Mouse (Mus musculus): Measurements from ENCODE around the gene Riox1.
"Not testable (repeated sequence)": the region's sequence is repeated elsewhere in the genome, so short reads cannot be mapped to it uniquely, and the experiment has no call there.

The Riox1 gene

DNA sequence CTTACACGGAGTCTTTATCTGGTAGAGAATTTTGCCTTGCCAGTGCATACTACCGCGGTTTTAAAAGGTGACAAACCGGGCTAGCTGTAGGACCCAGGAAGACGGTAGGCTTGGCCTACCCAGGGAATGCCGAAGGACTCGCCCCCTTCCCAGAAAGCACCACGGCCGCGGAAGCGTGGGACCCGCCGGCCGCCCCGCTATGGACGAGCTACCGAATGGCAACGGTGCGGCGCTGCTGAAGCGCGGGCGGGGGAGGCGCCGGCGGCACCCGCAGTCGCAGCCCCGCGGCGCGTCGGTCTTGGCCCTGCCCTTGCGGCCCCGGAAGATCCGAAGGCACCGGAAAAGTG lies at the start of gene Riox1:
Gene Riox1 (plus strand): TSS at position 116 of the 347 bp plus-strand sequence.
- peak; percentile 85 to 90 for DNase-seq

DNA sequence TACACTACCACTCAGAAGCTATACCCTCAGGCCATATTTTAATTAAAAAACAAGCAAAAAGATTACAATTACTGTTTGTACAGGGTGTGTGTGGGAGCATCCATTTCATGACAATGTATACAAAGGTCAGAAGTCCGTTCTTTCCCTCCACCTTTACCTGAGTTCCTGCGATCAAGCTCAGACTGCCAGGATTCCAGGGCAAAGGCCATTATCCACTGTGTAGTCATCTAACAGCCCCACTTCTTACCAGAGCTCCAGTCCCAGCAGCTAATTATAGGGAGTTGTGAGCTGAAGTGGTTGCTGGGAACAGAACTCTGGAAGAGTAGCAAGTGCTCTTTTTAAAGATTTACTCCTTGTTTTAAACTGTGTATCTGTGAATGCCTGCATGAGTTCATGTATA lies 40.0 kb upstream of the Riox1 start:
- DNase-seq = no peak

- no peak for DNase-seq
These were observed 36.1 kb upstream of the Riox1 start for GRCm38 (mm10) chr12:83914202-83914740.

DNA sequence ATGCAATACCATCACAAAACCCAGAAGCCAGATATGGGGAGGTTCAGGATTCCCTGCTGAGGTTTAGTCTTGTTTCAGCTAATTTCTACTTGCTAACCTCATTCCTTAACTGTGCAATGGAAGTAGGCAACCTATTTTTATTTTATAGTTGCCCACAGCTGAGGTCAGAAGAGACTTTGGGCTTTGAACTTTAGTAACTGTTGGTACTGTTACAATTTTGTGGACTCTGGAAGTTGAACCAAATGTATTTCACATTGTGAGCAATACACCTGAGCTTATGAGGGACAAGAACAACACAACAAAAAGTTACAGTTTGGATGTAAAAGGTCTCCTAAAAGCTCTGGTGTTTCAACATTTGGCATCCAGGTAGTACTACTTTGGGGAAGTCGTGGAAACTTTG lies 35.6 kb upstream of the Riox1 start:
- no peak for DNase-seq

- peak; percentile 59 to 67 for DNase-seq
These were observed 33.5 kb upstream of the Riox1 start for GRCm38 (mm10) chr12:83916884-83917283.

GRCm38 (mm10) chr12:83920721-83921441 lies 29.5 kb upstream of the Riox1 start:
- no peak for DNase-seq

DNA sequence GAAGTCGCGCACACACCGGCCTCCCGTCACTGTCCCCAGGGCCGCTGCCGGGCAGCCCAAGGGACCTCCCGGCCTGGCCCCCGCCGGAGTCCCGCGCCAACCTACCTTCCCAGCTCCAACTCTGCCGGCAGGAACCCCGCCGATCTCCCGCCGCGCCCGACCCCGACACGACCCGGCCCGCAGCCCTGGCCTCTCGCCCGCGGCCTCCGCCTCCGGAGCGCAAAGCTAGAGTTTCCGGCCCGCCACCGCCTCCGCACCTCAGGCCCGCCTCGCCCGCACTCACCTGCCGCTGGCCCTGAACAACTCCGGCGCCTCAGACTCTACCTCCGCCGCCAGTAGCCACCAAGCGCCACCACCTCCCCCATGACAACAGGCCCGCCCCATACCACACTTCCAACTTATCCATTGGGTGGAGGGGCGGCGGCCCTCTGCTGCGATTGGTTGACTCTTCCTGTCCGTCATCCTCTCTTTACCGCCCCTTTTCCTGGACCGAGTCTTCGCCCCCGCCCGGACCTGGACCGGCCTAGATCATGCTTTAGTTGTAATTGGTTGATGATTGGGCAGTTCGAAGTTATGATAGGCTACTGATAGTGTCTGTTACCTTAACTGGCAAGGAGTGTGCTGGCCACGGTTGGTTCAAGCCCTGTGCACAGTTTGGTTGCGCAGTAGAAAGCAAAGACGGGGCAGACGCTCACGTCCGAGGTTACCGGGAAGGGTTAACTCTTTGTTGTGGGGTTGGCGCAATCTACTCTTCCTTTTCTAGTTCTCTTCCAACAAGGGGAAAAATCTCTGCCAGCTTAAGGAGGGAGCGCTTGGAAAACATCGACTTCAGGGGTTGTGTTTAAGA lies 28.6 kb upstream of the Riox1 start, which contains the start of gene Numb:
Gene Numb (minus strand): TSS at position 400 of the 847 bp plus-strand sequence.
- DNase-seq = peak; percentile 96 to 98

- DNase-seq = no peak
These were observed 27.5 kb upstream of the Riox1 start for GRCm38 (mm10) chr12:83922724-83923485.

DNA sequence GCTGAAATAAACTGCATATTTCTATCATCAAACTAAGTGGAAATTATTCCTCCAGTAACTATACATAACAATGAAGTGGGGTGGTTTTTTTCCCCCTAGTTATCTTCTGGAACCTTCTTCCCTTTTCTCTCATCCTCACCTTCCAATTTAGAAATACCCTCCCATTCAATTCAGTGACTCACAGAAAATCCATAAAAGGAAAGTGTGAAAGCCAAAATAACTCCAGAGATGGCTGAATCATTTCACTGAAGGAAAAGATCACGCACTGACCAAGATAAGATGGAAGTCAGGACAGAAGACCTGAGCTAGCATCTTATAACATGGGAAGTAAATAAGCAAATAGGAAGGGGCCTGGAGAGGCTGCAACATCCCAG lies 26.9 kb upstream of the Riox1 start:
- no peak for DNase-seq

- DNase-seq = peak in 1 of 2 experiments; percentile 28
These were observed 26.1 kb upstream of the Riox1 start for GRCm38 (mm10) chr12:83924332-83924731.

DNA sequence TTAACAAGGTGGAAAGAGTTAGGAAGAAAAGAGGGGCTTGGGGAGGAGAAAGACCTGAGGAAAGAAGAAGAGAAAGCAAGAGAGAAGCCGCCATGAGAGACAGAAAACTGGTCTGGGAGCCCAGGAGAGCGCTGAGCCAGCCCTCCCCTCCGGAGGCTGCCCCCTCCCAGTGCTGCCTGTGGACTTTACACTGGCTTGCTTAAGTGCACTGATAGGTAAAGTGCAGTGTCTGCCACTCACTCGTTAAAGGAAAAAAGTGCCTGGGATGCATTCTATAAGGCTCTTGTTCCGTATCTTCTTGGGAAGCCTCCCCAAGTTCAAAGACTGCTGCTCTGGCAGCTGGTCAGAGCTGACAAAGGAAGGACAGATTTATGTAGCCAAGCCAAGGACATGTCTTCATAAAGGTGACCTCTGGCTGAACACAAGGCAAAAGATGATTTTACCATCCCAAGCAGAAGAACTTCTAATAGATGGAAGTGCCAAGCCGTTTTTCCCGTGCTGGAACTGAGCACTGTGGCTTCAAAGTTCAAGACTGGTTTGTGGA lies 25.2 kb upstream of the Riox1 start:
- peak; percentile 22 to 39 for DNase-seq

GRCm38 (mm10) chr12:83926061-83926460 lies 24.3 kb upstream of the Riox1 start:
- no peak for DNase-seq

DNA sequence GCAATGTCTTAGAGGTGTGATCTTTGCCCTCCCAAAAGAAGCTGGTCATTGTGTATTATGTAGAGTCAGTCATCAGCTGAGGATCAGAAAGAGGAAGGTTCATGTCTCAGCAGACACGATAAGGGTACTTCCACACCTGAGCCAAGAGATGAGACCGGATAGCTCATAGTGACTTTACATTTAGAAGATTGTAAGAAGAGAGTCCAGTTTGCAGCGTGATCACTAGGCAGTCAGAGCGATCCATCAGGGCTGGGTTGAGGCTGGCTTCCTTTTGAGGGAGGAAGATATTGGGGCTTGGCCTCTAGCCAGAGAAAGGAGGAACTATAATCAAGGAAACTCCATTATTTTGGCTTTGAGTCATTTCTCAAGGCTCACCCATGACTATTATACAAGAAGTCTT lies 22.7 kb upstream of the Riox1 start:
- DNase-seq = no peak

- DNase-seq = no peak
These were observed 21.1 kb upstream of the Riox1 start for GRCm38 (mm10) chr12:83929186-83929804.

GRCm38 (mm10) chr12:83937600-83937999 lies 12.8 kb upstream of the Riox1 start:
- DNase-seq = no peak

- DNase-seq = not testable (repeated sequence)
These were observed 11.8 kb upstream of the Riox1 start for GRCm38 (mm10) chr12:83938592-83938991.

GRCm38 (mm10) chr12:83939332-83939731 lies 11.1 kb upstream of the Riox1 start:
- DNase-seq = no peak

- DNase-seq = no peak
These were observed 10.4 kb upstream of the Riox1 start for GRCm38 (mm10) chr12:83940031-83940430.

DNA sequence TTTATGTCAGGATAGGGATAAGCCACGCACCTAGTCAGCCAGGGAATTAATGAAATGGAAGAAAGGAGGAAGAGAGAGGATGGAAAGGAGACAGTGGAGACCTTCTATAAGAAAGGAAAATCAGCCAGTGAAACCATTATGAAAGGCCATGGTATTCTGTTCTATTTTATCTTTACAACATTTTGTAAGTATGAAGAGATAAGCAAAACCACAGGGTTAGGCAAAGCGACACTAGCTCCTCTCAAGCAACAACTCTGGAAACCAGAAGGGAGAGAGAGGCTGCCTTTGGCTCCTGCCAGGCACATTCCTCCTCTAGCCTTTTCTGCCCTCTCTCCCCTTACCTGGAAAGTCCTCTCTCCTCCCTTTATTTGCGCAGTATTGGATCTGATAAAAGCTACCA lies 8.5 kb upstream of the Riox1 start:
- no peak for DNase-seq

- DNase-seq = peak in 1 of 2 experiments; percentile 16
These were observed 3.1 kb upstream of the Riox1 start for GRCm38 (mm10) chr12:83947260-83947811.

GRCm38 (mm10) chr12:83949043-83949442 lies 1.4 kb upstream of the Riox1 start:
- no peak for DNase-seq
